Comparison of ENCODE assay signal across 25 mouse cellular contexts in genomic region chr9:48748216-48748615, GRCm38 (mm10).
A peak's percentile ranks its signal among the peaks of the same experiment; 100 is the strongest.
DNase-seq lines count a peak whose midpoint lies in the region; ATAC-seq and TF ChIP-seq lines count a peak whose summit lies in the region.
"Had no signal": no experiment of that assay in that cellular context is flagged by ENCODE, and none has a peak within 500 bp of the region (broad histone marks: within the 10 kb centered on the region; RNA-seq: fewer than 3 reads in every experiment).

No protein-coding gene starts in this region.

- H3K4me1 ChIP-seq in heart, adult 2 months (ENCODE audit: control insufficient read depth, insufficient read depth, low read length), result peaks cover 42% of the 10 kb centered on the region
- peaks cover 54% of the 10 kb centered on the region for H3K4me1 ChIP-seq in lung, postnatal 0 days (ENCODE audit: insufficient read depth, low read depth, low read length)
- peaks cover 54% of the 10 kb centered on the region for H3K4me1 ChIP-seq in brown adipose tissue, adult 24 weeks (ENCODE audit: control insufficient read depth, insufficient read depth, insufficient read length, low read length)

- no peak for TF ChIP-seq POLR2A in heart, adult 2 months (IDR thresholded peaks at IDR 0.05; ENCODE audit: insufficient read depth, low read depth, low read length)

- H3K27me3 ChIP-seq in heart, adult 2 months (ENCODE audit: control insufficient read depth, insufficient read depth, low read length), result no peaks in the 10 kb centered on the region
- H3K27me3 ChIP-seq in lung, postnatal 0 days (replicated peaks; ENCODE audit: insufficient read depth, low read length), result no peaks in the 10 kb centered on the region
- H3K27me3 ChIP-seq: CH12.LX; forebrain, embryonic 13.5 days; hindbrain, embryonic 12.5 days; hindbrain, embryonic 15.5 days had no signal

- WGBS in heart, adult 2 months, result 86% methylated on average over 4 of the region's 4 CpGs
- WGBS in lung, postnatal 0 days, result 80% methylated on average over 4 of the region's 4 CpGs

- H3K79me2 ChIP-seq in heart, adult 2 months (replicated peaks; ENCODE audit: control insufficient read depth, insufficient read depth, low read length), result 0 out of 2 replicates have a peak, but pooled peaks cover 4% of the 10 kb centered on the region

- H3K9ac ChIP-seq in heart, adult 2 months (ENCODE audit: low read depth, low read length), result no peak overlapping the region
- H3K9ac ChIP-seq in lung, postnatal 0 days (replicated peaks; ENCODE audit: low read depth), result no peak overlapping the region
- H3K9ac ChIP-seq: forebrain, embryonic 13.5 days; hindbrain, embryonic 12.5 days; hindbrain, embryonic 15.5 days had no signal

- intact Hi-C loops in heart, adult 2 months (cut with DNase I), result loop anchor here (2.0 kb wide), 1 partner anchor 35 kb away; no protein-coding TSS in a partner anchor

- no peak overlapping the region for H3K4me2 ChIP-seq in lung, postnatal 0 days (replicated peaks; ENCODE audit: low read depth, low read length)
- H3K4me2 ChIP-seq: forebrain, embryonic 13.5 days; heart, embryonic 11.5 days; hindbrain, embryonic 12.5 days; hindbrain, embryonic 15.5 days had no signal

- TF ChIP-seq CTCF in heart, adult 2 months (IDR thresholded peaks at IDR 0.05), result no peak
- TF ChIP-seq CTCF in layer of hippocampus, adult 2 months (conservative IDR thresholded peaks at IDR 0.05), result no peak
- TF ChIP-seq CTCF in lung, postnatal 0 days (IDR thresholded peaks at IDR 0.05), result no peak

- DNase-seq in heart, adult 2 months, result no peak
- no peak for DNase-seq in heart, adult 11 months
- DNase-seq in layer of hippocampus, adult 2 months (ENCODE audit: low spot score in 2 of 2), result no peak
- no peak for DNase-seq in layer of hippocampus, postnatal 10 days (ENCODE audit: low spot score in 2 of 2)
- DNase-seq in lung, postnatal 0 days (ENCODE audit: low spot score), result no peak
- DNase-seq in lung, postnatal 25 days (ENCODE audit: low spot score), result no peak
- DNase-seq: adrenal gland, adult 2 months; adrenal gland, postnatal 14 days; B cell, adult 2 months; cerebellum, adult 11-12 months; cerebellum, adult 8-10 months; cerebellum, postnatal 10 days; cerebellum, postnatal 36 days; embryo, embryonic 11 days; gastrocnemius, postnatal 25 days had no signal

- peak overlapping the region; percentile 76 for H3K27ac ChIP-seq in heart, adult 2 months
- peak overlapping the region; percentile 46; the same call in 1 of the 2 replicates for H3K27ac ChIP-seq in layer of hippocampus, adult 2 months
- peak overlapping the region; percentile 55; the same call in 1 of the 2 replicates for H3K27ac ChIP-seq in lung, postnatal 0 days (ENCODE audit: low read length)
- peak overlapping the region; percentile 85 for H3K27ac ChIP-seq in brown adipose tissue, adult 24 weeks (replicated peaks; ENCODE audit: low read depth, low read length)
- H3K27ac ChIP-seq: forebrain, embryonic 10.5 days; forebrain, embryonic 13.5 days; hindbrain, embryonic 12.5 days; hindbrain, embryonic 15.5 days had no signal

- H3K9me3 ChIP-seq in lung, postnatal 0 days (ENCODE audit: low read length), result no peaks in the 10 kb centered on the region
- H3K9me3 ChIP-seq: forebrain, embryonic 10.5 days; forebrain, embryonic 13.5 days; G1E; hindbrain, embryonic 12.5 days; hindbrain, embryonic 15.5 days had no signal

- no peak for ATAC-seq in lung, postnatal 0 days
- ATAC-seq: forebrain, embryonic 13.5 days; forebrain, embryonic 16.5 days; Patski had no signal

- peaks cover 42% of the 10 kb centered on the region for H3K36me3 ChIP-seq in heart, adult 2 months (ENCODE audit: control insufficient read depth, insufficient read depth, low read length)
- H3K36me3 ChIP-seq in lung, postnatal 0 days (ENCODE audit: insufficient read depth, low read length), result 0 out of 2 replicates have a peak, but pooled peaks cover 2% of the 10 kb centered on the region
- H3K36me3 ChIP-seq: hindbrain, embryonic 12.5 days; hindbrain, embryonic 15.5 days had no signal

- TF ChIP-seq EP300 in heart, adult 2 months (IDR thresholded peaks at IDR 0.05; ENCODE audit: insufficient read depth, low read depth, low read length), result no peak
- TF ChIP-seq EP300 in lung, postnatal 0 days (IDR thresholded peaks at IDR 0.05), result no peak

- no peak overlapping the region for H3K4me3 ChIP-seq in heart, adult 2 months
- H3K4me3 ChIP-seq in layer of hippocampus, adult 2 months, result no peak overlapping the region
- H3K4me3 ChIP-seq in lung, postnatal 0 days (ENCODE audit: low read depth, low read length), result no peak overlapping the region
- H3K4me3 ChIP-seq in brown adipose tissue, adult 24 weeks (ENCODE audit: insufficient read depth, low read depth, low read length), result no peak overlapping the region
- H3K4me3 ChIP-seq: forebrain, embryonic 10.5 days; forebrain, embryonic 13.5 days; hindbrain, embryonic 12.5 days; hindbrain, embryonic 15.5 days had no signal
